Mouse (Mus musculus): Measurements from ENCODE around the gene Agap1. TPM values are rescaled to one million over a fixed set of nuclear protein-coding genes. Genes with fewer than 3 reads are reported as not detected.

Agap1 gene
- polyA plus RNA-seq, 1 experiment: 145 TPM

DNA sequence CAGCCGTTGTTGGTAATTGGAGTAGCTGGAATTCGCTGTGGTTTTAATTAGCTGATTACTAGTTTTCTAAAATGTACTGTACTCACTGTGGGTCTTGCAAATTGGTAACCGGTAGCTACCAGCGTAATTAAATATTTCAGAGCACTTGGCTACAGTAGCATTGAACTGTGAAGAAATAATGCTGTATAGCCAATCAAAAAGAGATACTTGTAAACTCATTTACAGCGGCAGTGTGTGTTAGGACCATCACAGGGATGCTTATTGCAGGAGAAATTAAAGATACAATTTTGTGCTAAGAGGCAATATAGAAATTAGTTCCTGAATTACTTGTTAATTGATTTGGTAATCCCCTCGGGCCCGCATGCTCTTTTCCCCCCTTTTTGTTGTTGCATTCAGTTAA, 226.1 kb downstream of the Agap1 start:
- TF ChIP-seq POLR2A (IDR thresholded peaks at IDR 0.05; ENCODE audit: borderline replicate concordance, extremely low read depth, insufficient read depth, insufficient read length, poor library complexity, severe bottlenecking): no peak
- TF ChIP-seq CTCF (IDR thresholded peaks at IDR 0.05; ENCODE audit: borderline replicate concordance, extremely low read depth, insufficient read depth, insufficient read length): no peak
- DNase-seq (ENCODE audit: low read depth): no peak

DNA sequence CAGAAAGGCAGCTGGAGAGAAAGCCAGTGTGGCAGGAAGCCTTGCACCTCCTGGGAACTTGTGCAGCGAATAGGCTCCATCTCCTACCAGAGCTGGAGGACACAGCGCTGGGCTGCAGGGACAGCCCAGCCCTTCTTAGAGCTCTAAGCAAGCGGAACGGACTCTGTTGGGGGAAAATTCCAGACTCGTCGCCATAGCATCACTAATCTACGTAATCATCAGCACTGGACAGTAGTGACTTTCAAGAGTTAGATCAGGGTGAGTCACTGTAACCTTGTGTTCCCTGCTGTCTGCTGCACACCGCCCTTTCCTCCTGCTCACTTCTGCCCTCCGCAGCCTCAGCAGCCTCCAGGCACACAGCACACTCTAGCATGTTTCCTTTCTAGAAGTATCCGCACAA, 234.3 kb downstream of the Agap1 start:
- TF ChIP-seq CTCF (IDR thresholded peaks at IDR 0.05; ENCODE audit: borderline replicate concordance, extremely low read depth, insufficient read depth, insufficient read length) (no peak), POLR2A (IDR thresholded peaks at IDR 0.05; ENCODE audit: borderline replicate concordance, extremely low read depth, insufficient read depth, insufficient read length, poor library complexity, severe bottlenecking) (no peak)
- DNase-seq (ENCODE audit: low read depth): peak; percentile 57

DNA sequence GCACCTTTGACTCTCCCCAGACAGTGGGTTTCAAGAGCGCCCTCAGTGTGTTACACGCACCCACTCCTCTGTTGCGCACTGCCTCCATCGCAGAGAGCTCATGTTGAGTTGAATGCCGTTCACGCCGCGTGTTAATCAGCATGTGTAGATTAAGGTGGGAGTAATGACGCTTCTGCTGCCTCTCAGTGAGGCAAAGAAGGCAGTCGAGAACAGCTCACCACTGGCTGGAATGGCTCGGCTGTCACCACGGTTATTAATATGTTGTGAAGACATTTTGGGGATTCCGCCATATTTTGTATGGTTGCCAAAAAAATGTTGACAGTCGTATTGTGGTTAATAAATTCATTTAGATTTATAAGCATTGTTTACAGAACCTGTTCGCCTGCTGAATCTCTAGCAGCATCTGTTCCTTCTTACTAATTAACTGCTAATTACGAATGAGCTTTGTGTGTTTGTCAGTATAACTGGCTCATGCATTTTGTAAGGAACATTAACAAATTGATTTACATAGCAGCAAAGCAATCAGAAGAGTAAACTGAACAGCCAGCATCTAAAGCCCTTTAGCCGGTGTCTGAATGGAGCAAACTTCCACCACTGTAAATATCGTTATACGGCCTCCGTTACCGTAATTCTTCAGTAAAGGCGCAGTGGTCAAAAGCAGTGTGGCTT, 235.1 kb downstream of the Agap1 start:
- peak; percentile 86 for DNase-seq (ENCODE audit: low read depth)

DNA sequence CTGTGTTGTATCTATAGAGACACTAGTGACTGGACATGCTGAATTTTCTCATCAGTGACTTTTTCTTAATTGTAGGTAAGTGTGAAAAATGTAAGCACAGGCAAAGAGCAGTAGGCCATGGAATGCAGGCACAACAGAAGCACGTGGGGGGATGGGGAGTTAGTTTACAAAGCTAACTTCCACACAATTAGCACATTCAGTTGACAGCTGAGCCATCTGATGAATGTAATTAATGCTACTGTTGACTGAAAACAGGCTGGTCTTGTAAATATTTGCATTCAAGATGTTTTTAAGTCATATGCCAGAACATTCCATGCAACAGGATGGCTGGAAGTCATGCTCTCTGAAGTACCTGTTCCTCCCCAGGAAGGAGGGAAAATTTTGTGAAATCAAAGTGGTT, 236.5 kb downstream of the Agap1 start:
- peak; percentile 69 for DNase-seq (ENCODE audit: low read depth)
- no peak for TF ChIP-seq CTCF (IDR thresholded peaks at IDR 0.05; ENCODE audit: borderline replicate concordance, extremely low read depth, insufficient read depth, insufficient read length)
- TF ChIP-seq POLR2A (IDR thresholded peaks at IDR 0.05; ENCODE audit: borderline replicate concordance, extremely low read depth, insufficient read depth, insufficient read length, poor library complexity, severe bottlenecking): no peak

More for the DNA sequence above, 235.1 kb downstream of the Agap1 start:
- TF ChIP-seq POLR2A (IDR thresholded peaks at IDR 0.05; ENCODE audit: borderline replicate concordance, extremely low read depth, insufficient read depth, insufficient read length, poor library complexity, severe bottlenecking) (no peak), CTCF (IDR thresholded peaks at IDR 0.05; ENCODE audit: borderline replicate concordance, extremely low read depth, insufficient read depth, insufficient read length) (no peak)

DNA sequence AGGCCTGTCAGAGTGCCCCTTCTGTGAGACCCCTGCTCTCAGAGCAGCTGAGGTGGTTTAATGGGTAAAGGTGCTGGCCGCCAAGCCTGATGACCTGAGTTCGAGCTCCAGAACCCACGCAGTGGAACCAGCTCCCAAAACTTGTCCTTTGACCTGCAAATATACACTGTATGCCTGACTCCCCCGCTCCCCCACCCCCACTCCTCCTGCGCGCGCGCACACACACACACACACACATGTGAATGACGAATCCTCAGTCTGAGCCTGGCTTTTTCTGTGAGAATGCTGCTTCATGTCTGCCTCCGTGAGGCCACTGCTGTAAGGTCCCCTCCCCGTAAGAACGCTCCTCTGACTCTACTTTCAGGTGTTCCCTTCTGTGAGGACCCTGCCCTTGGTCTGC, 237.8 kb downstream of the Agap1 start:
- TF ChIP-seq POLR2A (IDR thresholded peaks at IDR 0.05; ENCODE audit: borderline replicate concordance, extremely low read depth, insufficient read depth, insufficient read length, poor library complexity, severe bottlenecking) (no peak), CTCF (IDR thresholded peaks at IDR 0.05; ENCODE audit: borderline replicate concordance, extremely low read depth, insufficient read depth, insufficient read length) (no peak)
- no peak for DNase-seq (ENCODE audit: low read depth)

DNA sequence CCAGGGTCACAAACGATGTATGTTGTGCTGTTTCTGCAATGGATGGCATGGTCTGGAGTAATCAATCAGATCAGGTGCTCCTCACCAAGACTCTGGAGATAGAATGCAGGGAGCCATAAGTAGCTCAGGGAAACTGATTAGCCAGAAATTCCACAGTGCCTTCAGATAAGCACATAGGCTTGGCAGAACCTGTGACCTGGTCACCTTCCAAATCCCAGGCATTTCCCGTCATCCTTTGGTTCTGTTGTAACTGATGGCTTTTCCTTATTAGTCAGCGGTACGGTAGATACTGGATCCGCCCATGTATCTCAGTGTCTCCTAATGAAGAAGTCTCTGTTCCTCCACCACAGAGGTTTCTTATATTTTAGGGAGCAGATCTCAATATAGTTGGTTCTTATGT, 240.3 kb downstream of the Agap1 start:
- TF ChIP-seq CTCF (IDR thresholded peaks at IDR 0.05; ENCODE audit: borderline replicate concordance, extremely low read depth, insufficient read depth, insufficient read length) (no peak), POLR2A (IDR thresholded peaks at IDR 0.05; ENCODE audit: borderline replicate concordance, extremely low read depth, insufficient read depth, insufficient read length, poor library complexity, severe bottlenecking) (no peak)
- DNase-seq (ENCODE audit: low read depth): no peak

DNA sequence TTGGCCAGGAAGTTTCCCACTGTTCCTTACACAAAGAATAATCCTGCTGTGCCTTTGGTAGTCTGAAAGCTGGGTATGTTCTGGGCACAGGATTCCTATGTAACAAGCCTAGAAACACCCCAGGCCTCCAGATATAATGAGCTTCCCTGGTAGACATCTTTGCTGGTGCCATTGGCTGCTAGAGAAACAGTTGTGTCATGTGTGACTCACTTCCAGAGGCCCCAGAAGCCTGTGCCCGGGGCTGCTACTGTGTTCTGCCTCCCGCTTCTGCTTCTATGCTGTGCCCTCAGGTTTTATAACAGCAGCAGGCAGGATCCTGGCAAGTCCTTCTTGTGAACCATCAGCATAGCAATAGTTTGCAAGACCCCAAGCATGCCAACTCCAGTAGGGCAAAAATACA, 242.6 kb downstream of the Agap1 start:
- TF ChIP-seq CTCF (IDR thresholded peaks at IDR 0.05; ENCODE audit: borderline replicate concordance, extremely low read depth, insufficient read depth, insufficient read length) (no peak), POLR2A (IDR thresholded peaks at IDR 0.05; ENCODE audit: borderline replicate concordance, extremely low read depth, insufficient read depth, insufficient read length, poor library complexity, severe bottlenecking) (no peak)
- DNase-seq (ENCODE audit: low read depth): no peak

DNA sequence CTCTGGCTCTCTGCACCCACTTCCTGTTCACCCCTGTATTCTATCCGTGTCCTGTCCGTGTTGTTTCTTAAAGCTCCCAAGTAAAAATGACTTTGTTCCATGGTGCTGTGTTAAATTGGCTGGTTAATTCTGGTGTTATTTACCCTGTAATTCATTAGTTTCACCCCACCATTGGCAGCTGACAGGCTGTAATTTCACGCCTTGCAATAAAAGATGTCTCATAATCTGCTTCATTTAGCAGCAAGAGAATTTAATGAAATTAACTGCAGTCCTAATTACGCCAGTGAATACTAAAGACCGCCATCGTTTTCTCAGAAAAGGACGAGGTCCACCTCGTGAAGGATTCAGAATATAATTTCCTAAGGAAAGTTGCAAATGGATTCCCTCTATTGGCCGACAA, 245.6 kb downstream of the Agap1 start:
- peak; percentile 79 for DNase-seq (ENCODE audit: low read depth)
- TF ChIP-seq POLR2A (IDR thresholded peaks at IDR 0.05; ENCODE audit: borderline replicate concordance, extremely low read depth, insufficient read depth, insufficient read length, poor library complexity, severe bottlenecking): no peak
- no peak for TF ChIP-seq CTCF (IDR thresholded peaks at IDR 0.05; ENCODE audit: borderline replicate concordance, extremely low read depth, insufficient read depth, insufficient read length)

DNA sequence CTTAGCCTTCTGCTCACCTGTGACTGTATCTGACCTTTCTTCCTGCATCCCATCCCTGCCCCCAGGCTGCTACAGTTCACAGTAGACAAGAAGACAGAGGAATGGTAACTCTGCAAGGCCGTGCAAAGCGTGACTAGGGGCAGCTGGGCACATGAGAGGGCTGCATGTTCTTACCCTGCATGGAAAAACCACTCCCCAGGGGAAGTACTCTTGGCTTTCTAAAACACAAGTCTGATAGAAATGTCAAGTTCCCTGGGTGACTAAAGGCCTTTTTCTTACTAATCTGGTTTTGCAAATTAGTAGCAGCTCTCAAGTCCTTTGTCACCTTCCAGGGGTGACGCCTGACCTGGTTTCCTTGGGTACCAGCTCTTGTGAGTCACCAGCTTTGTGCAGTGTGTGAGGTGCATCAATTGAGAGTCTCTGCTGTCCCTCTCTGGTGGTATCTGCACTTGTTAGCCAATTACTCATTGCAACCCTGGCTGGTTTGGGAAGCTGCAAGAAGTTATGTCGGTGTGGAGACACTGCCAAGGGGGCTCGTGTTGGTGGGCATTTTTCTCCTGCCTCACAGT, 246.6 kb downstream of the Agap1 start:
- DNase-seq (ENCODE audit: low read depth): no peak
- TF ChIP-seq POLR2A (IDR thresholded peaks at IDR 0.05; ENCODE audit: borderline replicate concordance, extremely low read depth, insufficient read depth, insufficient read length, poor library complexity, severe bottlenecking): no peak
- no peak for TF ChIP-seq CTCF (IDR thresholded peaks at IDR 0.05; ENCODE audit: borderline replicate concordance, extremely low read depth, insufficient read depth, insufficient read length)

DNA sequence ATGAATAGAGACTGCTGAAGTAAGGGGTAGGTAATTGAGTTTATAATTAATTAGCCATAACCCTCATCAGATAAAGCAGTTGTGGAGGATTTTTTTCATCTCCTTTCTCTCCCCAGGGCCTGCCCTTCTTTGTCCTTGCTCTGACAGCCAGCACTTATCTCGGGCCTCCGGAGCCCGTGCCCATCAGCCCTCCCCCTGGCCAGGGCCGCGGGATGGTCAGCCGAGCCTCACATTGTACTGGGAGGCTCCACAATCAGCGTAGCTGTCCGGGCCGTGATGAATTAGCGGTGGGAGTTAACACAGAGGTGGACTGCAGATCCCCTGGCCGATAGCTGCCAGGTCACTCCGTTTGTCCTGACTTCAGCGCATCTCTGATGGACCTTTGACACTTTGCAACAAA, 248.7 kb downstream of the Agap1 start:
- TF ChIP-seq CTCF (IDR thresholded peaks at IDR 0.05; ENCODE audit: borderline replicate concordance, extremely low read depth, insufficient read depth, insufficient read length) (no peak), POLR2A (IDR thresholded peaks at IDR 0.05; ENCODE audit: borderline replicate concordance, extremely low read depth, insufficient read depth, insufficient read length, poor library complexity, severe bottlenecking) (no peak)
- DNase-seq (ENCODE audit: low read depth): no peak

DNA sequence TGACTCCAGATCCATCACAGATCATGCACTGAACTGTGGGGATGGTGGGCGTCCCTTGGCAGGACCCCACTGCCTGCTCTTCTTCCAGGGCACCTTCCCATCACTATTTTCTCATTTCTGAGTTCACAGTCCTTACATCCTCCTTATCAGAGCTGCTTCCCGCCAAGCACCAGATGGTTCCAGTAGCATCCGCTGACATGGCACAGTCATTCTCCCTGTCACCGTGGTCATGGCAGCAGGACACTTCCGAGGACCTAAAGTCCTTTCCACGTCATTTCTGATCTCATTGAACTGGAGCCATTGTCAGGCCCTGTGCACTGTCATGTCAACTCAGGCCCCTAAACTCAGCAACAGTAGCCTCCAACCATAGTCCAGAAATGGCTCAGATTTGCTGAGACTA, 251.1 kb downstream of the Agap1 start:
- DNase-seq (ENCODE audit: low read depth): no peak

DNA sequence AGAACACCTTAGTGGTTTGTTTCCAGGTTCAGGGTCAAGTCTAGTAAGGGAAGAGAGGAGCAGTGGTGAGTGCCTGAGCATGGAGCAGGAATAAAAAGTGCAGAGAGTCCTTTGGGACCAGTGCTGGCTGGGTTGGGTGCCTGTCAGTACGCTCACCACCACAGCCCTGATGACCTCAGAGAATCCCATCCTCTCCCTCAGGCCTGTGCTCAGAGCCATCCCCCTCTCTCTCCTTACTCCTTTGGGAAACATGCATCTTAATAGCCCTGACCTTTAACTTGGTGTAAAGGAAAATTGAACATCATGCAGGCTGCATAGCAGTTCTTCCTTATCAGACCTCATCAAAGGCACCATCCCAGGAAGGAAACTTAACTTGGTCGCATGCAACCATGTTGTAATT, 252.3 kb downstream of the Agap1 start:
- TF ChIP-seq POLR2A (IDR thresholded peaks at IDR 0.05; ENCODE audit: borderline replicate concordance, extremely low read depth, insufficient read depth, insufficient read length, poor library complexity, severe bottlenecking): no peak
- no peak for TF ChIP-seq CTCF (IDR thresholded peaks at IDR 0.05; ENCODE audit: borderline replicate concordance, extremely low read depth, insufficient read depth, insufficient read length)
- DNase-seq (ENCODE audit: low read depth): no peak

More for the DNA sequence above, 251.1 kb downstream of the Agap1 start:
- TF ChIP-seq CTCF (IDR thresholded peaks at IDR 0.05; ENCODE audit: borderline replicate concordance, extremely low read depth, insufficient read depth, insufficient read length): no peak
- TF ChIP-seq POLR2A (IDR thresholded peaks at IDR 0.05; ENCODE audit: borderline replicate concordance, extremely low read depth, insufficient read depth, insufficient read length, poor library complexity, severe bottlenecking): no peak

Data from brain, embryonic 14.5 days (tissue).